Mouse (Mus musculus): ENCODE results near the gene C1galt1.

The C1galt1 gene

DNA sequence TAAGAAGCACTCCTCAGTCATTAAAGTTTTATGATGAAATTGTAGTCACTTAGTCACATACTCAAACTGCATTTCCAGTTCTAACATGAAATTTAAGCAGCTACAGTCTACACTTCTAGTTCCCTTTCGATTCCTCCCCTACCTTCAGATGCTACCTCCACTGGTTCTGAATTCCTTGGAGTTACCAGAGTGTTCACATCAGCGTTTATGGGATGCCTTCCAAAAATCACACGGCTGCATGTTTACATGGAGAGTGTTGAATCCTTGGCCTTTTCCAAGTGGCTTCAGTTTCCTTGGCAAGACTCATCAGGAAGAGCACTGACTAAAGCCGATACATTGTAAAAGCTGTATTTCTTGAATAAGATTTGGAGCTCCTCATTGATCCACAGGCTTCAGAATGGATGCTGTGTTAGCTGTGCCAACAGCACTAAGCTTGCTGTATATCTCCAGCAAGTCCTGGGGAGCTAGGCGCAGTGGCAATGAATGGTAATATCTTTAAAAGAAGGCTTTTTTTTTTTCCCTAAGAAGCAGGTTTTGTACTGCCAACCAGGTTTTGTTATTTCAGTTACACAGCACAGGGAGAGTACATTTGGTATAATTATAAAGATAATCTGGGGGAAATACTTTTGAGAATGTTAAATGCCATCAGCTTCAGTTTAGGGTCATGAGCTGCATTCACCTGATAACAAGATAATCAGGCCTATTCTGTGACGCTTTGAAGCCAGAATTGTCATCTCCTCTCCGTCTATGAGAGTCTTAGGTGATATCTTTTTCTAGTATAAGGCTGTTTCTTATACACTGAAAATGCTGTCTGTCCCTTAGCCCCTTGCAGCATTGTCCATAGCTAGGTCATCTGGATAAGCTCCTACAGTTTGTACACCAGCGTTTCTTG is 13.0 kb downstream of the C1galt1 start:
- peak; percentile 33 to 80 for DNase-seq (ENCODE audit: inconsistent age in 2 of 2, low spot score in 1 of 2)

DNA sequence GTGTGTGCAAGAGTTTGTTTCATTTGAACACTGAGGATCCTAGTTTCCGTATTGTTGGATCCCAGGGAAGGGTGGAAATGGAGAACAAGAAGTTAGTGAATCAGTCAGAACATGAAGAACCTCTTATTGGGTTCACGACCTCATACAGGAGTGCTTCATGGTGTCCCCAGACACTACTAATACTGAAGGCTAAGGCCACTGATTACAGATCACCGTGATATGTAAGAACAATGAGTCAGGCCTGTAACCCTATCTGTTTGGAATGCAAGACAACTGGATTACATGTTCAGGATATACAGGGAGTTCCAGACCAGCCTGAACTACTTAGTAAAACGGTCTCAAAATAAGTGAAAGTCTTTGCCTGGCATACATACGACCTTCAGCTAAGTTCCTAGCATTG is 13.9 kb downstream of the C1galt1 start:
- DNase-seq (ENCODE audit: inconsistent age in 2 of 2, low spot score in 1 of 2) = peak; percentile 14 to 61

- peak in 1 of 2 experiments; percentile 28 for DNase-seq (ENCODE audit: inconsistent age in 2 of 2, low spot score in 1 of 2)
Measured at GRCm38 (mm10) chr6:7859161-7859560, 14.5 kb downstream of the C1galt1 start.

- no peak for DNase-seq (ENCODE audit: inconsistent age in 2 of 2, low spot score in 1 of 2)
Measured at GRCm38 (mm10) chr6:7861033-7861432, 16.4 kb downstream of the C1galt1 start.

DNA sequence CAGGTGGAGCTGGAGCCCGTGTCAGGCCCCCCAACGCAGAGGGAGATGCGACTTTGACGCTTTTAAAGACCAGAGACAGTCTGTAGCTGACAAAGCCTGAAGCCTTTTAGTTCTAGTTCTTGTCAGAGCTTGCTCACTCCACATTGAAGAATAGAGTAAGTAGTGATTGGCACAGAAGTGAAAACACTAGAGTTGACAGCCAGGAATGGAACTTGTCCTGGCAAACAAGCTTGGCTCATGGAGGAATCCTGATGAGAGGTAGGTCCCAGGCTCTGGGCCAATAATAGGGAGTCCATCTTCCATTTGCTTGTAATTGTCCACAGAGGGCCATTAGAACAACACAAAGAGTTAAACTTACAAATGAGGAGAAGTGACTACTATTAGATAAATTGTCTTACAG is 18.7 kb downstream of the C1galt1 start:
- DNase-seq (ENCODE audit: inconsistent age in 2 of 2, low spot score in 1 of 2) = no peak

- no peak for DNase-seq (ENCODE audit: inconsistent age in 2 of 2, low spot score in 1 of 2)
Measured at GRCm38 (mm10) chr6:7876836-7877235, 32.2 kb downstream of the C1galt1 start.

- no peak for DNase-seq (ENCODE audit: inconsistent age in 2 of 2, low spot score in 1 of 2)
Measured at GRCm38 (mm10) chr6:7881595-7882128, 37.0 kb downstream of the C1galt1 start.

DNA sequence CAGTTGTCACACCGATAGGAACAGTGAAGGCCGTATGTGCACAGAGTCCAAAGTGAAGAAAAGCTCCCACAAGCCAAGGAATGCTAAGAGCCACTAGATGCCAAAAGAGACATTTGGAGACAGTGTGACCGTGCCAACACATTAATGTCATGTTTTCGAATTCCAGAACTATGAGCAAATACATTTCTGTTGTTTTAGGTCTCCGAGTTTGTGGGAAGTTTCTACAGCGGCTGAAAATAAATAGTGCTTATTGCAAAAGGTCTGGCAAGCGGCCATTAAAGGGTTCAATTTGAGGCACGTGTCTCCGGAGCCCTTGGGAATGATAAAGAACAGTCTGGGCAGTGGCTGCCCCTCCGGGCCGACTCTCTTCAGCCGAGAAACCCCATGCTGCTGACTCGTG is 37.9 kb downstream of the C1galt1 start:
- peak; percentile 71 to 94 for DNase-seq (ENCODE audit: inconsistent age in 2 of 2, low spot score in 1 of 2)

- no peak for DNase-seq (ENCODE audit: inconsistent age in 2 of 2, low spot score in 1 of 2)
Measured at GRCm38 (mm10) chr6:7885994-7886684, 41.5 kb downstream of the C1galt1 start.

DNA sequence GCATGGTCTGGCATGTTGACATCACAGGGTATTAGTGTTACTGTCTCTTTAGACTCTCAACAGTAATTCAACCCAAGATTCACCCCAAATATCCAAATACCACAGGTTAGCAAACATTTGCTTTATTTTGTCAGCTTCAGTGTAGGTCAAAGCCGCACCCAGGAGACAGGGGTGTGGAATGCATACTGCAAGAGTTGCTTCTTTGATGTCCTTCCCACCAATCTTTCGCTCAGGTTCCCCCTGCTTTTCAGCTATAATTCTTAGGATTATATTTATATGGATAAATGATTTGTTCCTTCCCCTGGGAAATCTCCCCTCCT is 42.0 kb downstream of the C1galt1 start:
- no peak for DNase-seq (ENCODE audit: inconsistent age in 2 of 2, low spot score in 1 of 2)

DNA sequence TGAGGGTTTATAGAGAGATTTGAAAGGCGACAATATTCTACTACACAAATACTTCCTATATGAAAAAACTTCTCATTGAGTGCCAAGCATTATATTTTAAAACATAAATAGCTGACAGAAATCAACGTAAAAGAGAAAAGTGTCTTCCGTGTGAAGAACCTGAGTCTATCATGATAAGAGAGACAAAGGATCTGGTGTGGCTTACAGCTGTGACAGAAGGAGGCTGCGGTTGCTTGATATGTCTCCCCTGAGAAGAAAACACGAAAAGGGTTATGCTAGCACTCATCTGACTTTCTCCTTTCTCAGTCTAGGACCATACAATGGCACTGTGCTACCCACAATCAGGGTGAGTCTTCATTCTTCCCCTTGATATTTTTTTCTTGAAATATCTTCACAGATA is 51.7 kb downstream of the C1galt1 start:
- DNase-seq (ENCODE audit: inconsistent age in 2 of 2, low spot score in 1 of 2) = no peak

DNA sequence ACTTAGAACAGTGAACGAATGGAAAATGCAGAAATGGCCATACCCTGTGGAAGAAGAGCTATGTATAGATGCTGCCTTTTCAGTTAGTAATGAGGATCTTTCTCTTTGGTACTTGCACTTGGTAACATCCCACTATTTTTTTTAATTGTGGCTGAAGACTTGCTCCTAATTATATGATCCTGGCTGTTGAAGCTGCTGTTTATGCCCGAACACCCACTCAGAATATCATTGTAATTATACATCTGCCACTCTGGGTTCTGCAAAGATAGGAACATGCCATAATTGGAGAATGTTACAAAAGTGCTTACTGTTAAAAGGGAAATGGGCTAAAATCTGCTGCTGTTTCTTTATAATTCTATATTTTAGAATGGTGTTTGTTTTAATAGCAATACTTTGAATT is 67.4 kb downstream of the C1galt1 start:
- no peak for DNase-seq (ENCODE audit: inconsistent age in 2 of 2, low spot score in 1 of 2)
